Mouse (Mus musculus): Measurements from ENCODE around the gene Diras1. TPM values are rescaled to one million over a fixed set of nuclear protein-coding genes. Genes with fewer than 3 reads are reported as not detected.
A peak's percentile ranks its signal among the peaks of the same experiment; 100 is the strongest.
"Not testable (repeated sequence)": the region's sequence is repeated elsewhere in the genome, so short reads cannot be mapped to it uniquely, and the experiment has no call there.

Gene Diras1
- polyA plus RNA-seq (2014; fragmentation: Nextera tagmentation; extraction: Ambion mirVana), result 1.3 and 1.4 TPM in 2 replicates

DNA sequence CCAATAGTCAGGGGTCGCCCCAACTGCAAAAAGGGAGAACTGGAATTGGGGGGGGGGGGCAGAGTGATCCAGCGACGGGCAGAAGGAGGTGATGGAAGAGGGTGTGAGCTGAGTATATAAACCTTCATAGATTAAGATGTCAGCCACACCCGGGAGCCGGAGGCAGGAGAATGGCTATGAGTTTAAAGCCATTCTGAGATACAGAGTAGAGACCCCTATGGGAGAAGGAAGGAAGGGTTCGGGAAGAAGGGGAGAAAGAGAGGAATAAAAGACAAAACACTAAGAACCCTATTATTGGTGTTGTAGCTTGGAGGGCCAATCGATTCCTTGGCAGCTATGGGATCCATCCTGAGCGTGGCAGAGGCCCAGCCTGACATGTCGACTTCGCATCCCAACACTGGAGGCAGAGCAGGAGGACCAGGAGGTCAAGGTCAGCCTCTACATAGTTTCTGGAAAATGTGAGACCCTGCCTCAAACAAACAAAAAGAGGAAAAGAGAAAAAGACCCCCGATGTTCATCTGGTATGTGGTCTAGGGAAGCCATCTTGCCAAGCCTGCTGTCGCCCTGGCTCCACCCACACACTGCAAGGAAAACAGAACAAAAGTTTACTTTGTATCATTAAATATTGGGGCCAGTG is at the start of gene Diras1:
Gene Diras1, minus strand, starts transcription at position 24 of the 637 bp plus-strand sequence.
- H3K4me2 ChIP-seq (ENCODE audit: low read depth, low read length), result peak within 1 kb of the TSS; percentile 59
- no peaks in the 10 kb centered on the region; the same call in 1 of the 2 replicates for H3K36me3 ChIP-seq (replicated peaks; ENCODE audit: control insufficient read depth, insufficient read depth, low read depth, low read length)
- H3K4me3 ChIP-seq (ENCODE audit: low read depth, low read length), result peak within 1 kb of the TSS; percentile 29
- H3K9me3 ChIP-seq (replicated peaks; ENCODE audit: control insufficient read depth, low read length), result no peaks in the 10 kb centered on the region
- ATAC-seq (replicated peaks; ENCODE audit: insufficient number of reproducible peaks, low FRiP score, low TSS enrichment, low read depth) (no peak), DNase-seq (ENCODE audit: low spot score) (no peak)
- 50% methylated on average over 12 of the region's 12 CpGs for WGBS
- peaks cover 3% of the 10 kb centered on the region; the same call in 1 of the 2 replicates for H3K4me1 ChIP-seq (ENCODE audit: control insufficient read depth, insufficient read depth, low read length)
- peaks cover 22% of the 10 kb centered on the region for H3K27me3 ChIP-seq (ENCODE audit: control insufficient read depth, insufficient read depth, low read length)
- no peak within 1 kb of the TSS; the same call in 1 of the 2 replicates for H3K9ac ChIP-seq (replicated peaks; ENCODE audit: low read length)
- no peak within 1 kb of the TSS for H3K27ac ChIP-seq (replicated peaks; ENCODE audit: low read depth, low read length)

DNA sequence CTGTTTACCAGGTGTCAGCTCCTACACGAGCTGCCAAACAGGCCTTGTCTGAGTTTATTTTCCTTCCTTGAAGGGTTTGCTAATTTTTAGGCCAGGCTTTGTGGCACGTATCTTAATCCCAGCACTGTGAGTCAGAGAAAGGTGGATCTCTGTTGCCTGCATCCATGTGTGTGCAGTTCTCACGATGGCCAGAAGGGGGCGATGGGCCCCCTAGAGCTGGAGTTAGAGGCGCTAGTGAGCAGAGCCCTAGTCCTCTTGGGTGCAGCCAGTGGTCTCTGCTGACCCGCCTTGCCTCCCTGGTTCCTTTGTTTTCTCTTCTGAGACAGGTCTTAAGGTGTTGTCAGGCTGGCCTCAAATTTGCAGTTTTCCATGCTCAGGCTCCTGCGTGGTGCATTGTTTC is 48.0 kb upstream of the Diras1 start:
- Histone ChIP-seq H3K4me2 (ENCODE audit: low read depth, low read length) (no peak overlapping the region), H3K4me3 (ENCODE audit: low read depth, low read length) (no peak overlapping the region), H3K4me1 (ENCODE audit: control insufficient read depth, insufficient read depth, low read length) (peaks cover 3% of the 10 kb centered on the region; the same call in 1 of the 2 replicates), H3K36me3 (replicated peaks; ENCODE audit: control insufficient read depth, insufficient read depth, low read depth, low read length) (peaks cover 6% of the 10 kb centered on the region), H3K27ac (replicated peaks; ENCODE audit: low read depth, low read length) (no peak overlapping the region), H3K27me3 (ENCODE audit: control insufficient read depth, insufficient read depth, low read length) (no peaks in the 10 kb centered on the region), H3K9ac (replicated peaks; ENCODE audit: low read length) (no peak overlapping the region), H3K9me3 (replicated peaks; ENCODE audit: control insufficient read depth, low read length) (no peaks in the 10 kb centered on the region)
- DNase-seq (ENCODE audit: low spot score) (peak; percentile 5), ATAC-seq (replicated peaks; ENCODE audit: insufficient number of reproducible peaks, low FRiP score, low TSS enrichment, low read depth) (no peak)
- 64% methylated on average over 7 of the region's 7 CpGs for WGBS

DNA sequence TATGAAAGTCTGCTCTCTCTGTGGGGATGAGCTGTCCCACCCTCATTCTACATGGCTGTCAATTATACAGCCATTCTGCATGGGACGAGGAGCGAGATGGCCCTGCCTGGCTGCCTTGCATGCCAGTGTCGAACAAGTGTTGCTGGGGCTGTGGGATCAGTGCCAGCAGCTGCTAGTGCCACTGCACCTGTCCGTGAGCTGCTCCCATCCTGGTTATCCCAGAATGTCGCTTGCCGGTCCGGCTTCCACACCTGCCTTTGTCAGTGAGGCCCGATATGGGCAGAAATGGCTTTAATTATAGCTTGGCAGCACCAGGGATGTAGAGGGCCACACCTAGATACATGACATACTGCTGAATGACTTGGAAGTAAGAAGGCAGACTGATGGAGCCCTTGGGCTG is 46.8 kb upstream of the Diras1 start:
- H3K4me1 ChIP-seq (ENCODE audit: control insufficient read depth, insufficient read depth, low read length), result peaks cover 3% of the 10 kb centered on the region; the same call in 1 of the 2 replicates
- no peak overlapping the region for H3K27ac ChIP-seq (replicated peaks; ENCODE audit: low read depth, low read length)
- ATAC-seq (replicated peaks; ENCODE audit: insufficient number of reproducible peaks, low FRiP score, low TSS enrichment, low read depth) (no peak), DNase-seq (ENCODE audit: low spot score) (no peak)
- H3K36me3 ChIP-seq (replicated peaks; ENCODE audit: control insufficient read depth, insufficient read depth, low read depth, low read length), result peaks cover 6% of the 10 kb centered on the region; the same call in 1 of the 2 replicates
- H3K9ac ChIP-seq (replicated peaks; ENCODE audit: low read length), result no peak overlapping the region
- 93% methylated on average over 8 of the region's 8 CpGs for WGBS
- no peak overlapping the region for H3K4me2 ChIP-seq (ENCODE audit: low read depth, low read length)
- no peak overlapping the region for H3K4me3 ChIP-seq (ENCODE audit: low read depth, low read length)
- no peaks in the 10 kb centered on the region for H3K27me3 ChIP-seq (ENCODE audit: control insufficient read depth, insufficient read depth, low read length)
- H3K9me3 ChIP-seq (replicated peaks; ENCODE audit: control insufficient read depth, low read length), result no peaks in the 10 kb centered on the region

DNA sequence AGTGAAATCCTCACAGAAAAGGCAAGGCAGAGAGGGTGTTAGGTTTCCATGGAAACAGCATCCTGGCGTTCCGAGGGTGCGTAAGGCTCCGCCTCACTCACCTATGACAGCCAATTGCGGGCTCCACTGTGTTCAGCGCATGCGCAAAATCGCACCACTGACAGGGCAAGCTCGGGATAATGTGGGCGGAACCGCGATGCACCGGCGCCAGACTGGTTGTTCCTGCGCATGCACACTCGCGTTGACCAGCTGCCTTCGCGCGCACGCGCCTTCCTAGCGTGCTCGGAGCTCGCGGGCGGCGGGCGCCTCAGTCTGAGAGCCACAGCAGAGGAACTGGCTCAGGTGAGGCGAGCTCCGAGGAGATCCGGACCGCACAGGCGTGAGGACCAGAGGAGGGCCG is 44.4 kb upstream of the Diras1 start, which contains the start of gene Thop1:
Gene Thop1, plus strand, starts transcription at position 200 of the 400 bp plus-strand sequence.
- peak within 1 kb of the TSS; percentile 47 for H3K27ac ChIP-seq (replicated peaks; ENCODE audit: low read depth, low read length)
- DNase-seq (ENCODE audit: low spot score) (peak; percentile 99), ATAC-seq (replicated peaks; ENCODE audit: insufficient number of reproducible peaks, low FRiP score, low TSS enrichment, low read depth) (peak; percentile 90)
- H3K9ac ChIP-seq (replicated peaks; ENCODE audit: low read length), result peak within 1 kb of the TSS; percentile 84
- peaks cover 3% of the 10 kb centered on the region; the same call in 1 of the 2 replicates for H3K4me1 ChIP-seq (ENCODE audit: control insufficient read depth, insufficient read depth, low read length)
- under 1% methylated on average over 35 of the region's 35 CpGs for WGBS
- peak within 1 kb of the TSS; percentile 75 for H3K4me3 ChIP-seq (ENCODE audit: low read depth, low read length)
- no peaks in the 10 kb centered on the region for H3K27me3 ChIP-seq (ENCODE audit: control insufficient read depth, insufficient read depth, low read length)
- H3K36me3 ChIP-seq (replicated peaks; ENCODE audit: control insufficient read depth, insufficient read depth, low read depth, low read length), result peaks cover 6% of the 10 kb centered on the region; the same call in 1 of the 2 replicates
- H3K4me2 ChIP-seq (ENCODE audit: low read depth, low read length), result peak within 1 kb of the TSS; percentile 70
- no peaks in the 10 kb centered on the region for H3K9me3 ChIP-seq (replicated peaks; ENCODE audit: control insufficient read depth, low read length)

DNA sequence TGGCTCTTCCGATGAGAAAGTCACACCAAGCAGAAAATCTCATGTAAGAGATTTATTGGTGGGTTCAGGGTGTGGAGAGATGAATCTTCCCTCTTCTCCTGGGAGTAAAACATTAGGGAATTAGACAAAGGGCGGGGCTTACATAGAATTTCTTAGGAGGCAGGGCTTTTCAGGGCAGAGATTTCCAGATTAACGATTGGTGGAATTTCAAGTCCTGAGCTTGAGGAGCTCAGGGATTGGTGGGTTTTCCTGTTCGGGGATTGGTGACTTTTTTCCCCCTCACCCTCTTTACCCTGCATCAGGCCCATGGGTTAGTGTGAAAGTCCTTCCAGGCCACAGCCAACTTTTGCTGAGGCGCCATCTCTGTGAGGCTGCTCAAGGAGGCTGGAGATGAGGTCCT is 43.2 kb upstream of the Diras1 start:
- DNase-seq (ENCODE audit: low spot score), result no peak
- Histone ChIP-seq H3K4me3 (ENCODE audit: low read depth, low read length) (no peak overlapping the region), H3K9me3 (replicated peaks; ENCODE audit: control insufficient read depth, low read length) (no peaks in the 10 kb centered on the region), H3K9ac (replicated peaks; ENCODE audit: low read length) (no peak overlapping the region), H3K4me1 (ENCODE audit: control insufficient read depth, insufficient read depth, low read length) (peaks cover 3% of the 10 kb centered on the region; the same call in 1 of the 2 replicates), H3K27ac (replicated peaks; ENCODE audit: low read depth, low read length) (no peak overlapping the region), H3K27me3 (ENCODE audit: control insufficient read depth, insufficient read depth, low read length) (no peaks in the 10 kb centered on the region), H3K36me3 (replicated peaks; ENCODE audit: control insufficient read depth, insufficient read depth, low read depth, low read length) (peaks cover 6% of the 10 kb centered on the region; the same call in 1 of the 2 replicates), H3K4me2 (ENCODE audit: low read depth, low read length) (no peak overlapping the region)
- no peak for ATAC-seq (replicated peaks; ENCODE audit: insufficient number of reproducible peaks, low FRiP score, low TSS enrichment, low read depth)
- WGBS, result 74% methylated on average over 5 of the region's 5 CpGs

DNA sequence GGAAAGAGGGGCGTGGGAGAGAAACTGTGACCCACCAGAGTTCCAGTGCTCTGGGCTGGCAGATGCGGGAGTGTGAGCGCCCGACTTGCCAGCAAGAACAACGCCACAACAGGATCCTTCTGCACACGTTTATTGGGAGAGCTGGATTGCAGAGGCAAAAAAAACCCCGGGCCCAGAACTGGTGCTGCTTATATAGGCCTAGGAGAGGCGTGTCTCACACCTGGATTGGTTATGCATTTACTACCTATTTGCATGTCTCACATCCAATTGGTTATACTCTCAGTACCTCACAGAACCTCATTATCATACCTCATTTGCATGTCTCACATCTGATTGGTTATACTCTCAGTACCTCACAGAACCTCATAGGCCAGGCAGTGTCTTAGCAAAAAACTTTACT is 39.1 kb upstream of the Diras1 start:
- not testable (repeated sequence) for H3K27me3 ChIP-seq (ENCODE audit: control insufficient read depth, insufficient read depth, low read length); H3K4me2 ChIP-seq (ENCODE audit: low read depth, low read length); H3K36me3 ChIP-seq (replicated peaks; ENCODE audit: control insufficient read depth, insufficient read depth, low read depth, low read length); H3K9ac ChIP-seq (replicated peaks; ENCODE audit: low read length); H3K27ac ChIP-seq (replicated peaks; ENCODE audit: low read depth, low read length); H3K9me3 ChIP-seq (replicated peaks; ENCODE audit: control insufficient read depth, low read length); H3K4me3 ChIP-seq (ENCODE audit: low read depth, low read length); ATAC-seq (replicated peaks; ENCODE audit: insufficient number of reproducible peaks, low FRiP score, low TSS enrichment, low read depth); DNase-seq (ENCODE audit: low spot score); H3K4me1 ChIP-seq (ENCODE audit: control insufficient read depth, insufficient read depth, low read length)
- WGBS, result 88% methylated on average over 8 of the region's 8 CpGs

DNA sequence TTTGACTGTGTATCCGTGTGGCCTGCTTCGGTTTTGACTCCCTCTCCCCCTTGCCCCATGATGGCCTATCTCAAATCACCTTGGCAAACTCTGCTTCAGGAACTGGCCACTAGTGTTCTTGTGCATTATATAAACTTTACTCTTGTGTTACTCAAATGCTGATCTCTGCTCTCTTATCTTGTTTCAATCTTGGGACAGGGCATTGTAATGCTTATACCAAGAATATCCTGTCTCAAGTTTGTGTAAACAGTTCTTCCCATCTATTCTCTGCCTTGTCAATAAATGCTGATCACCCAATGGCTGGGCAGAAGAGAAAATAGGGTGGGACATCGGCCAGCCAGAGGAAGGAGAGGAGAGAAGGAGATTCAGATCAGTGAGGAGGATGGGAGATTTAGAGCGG is 37.2 kb upstream of the Diras1 start:
- no peak overlapping the region for H3K4me2 ChIP-seq (ENCODE audit: low read depth, low read length)
- no peak overlapping the region for H3K4me3 ChIP-seq (ENCODE audit: low read depth, low read length)
- 54% methylated on average over 4 of the region's 4 CpGs for WGBS

More for the DNA sequence above, 37.2 kb upstream of the Diras1 start:
- Histone ChIP-seq H3K27me3 (ENCODE audit: control insufficient read depth, insufficient read depth, low read length) (no peaks in the 10 kb centered on the region), H3K9ac (replicated peaks; ENCODE audit: low read length) (no peak overlapping the region), H3K9me3 (replicated peaks; ENCODE audit: control insufficient read depth, low read length) (no peaks in the 10 kb centered on the region), H3K27ac (replicated peaks; ENCODE audit: low read depth, low read length) (no peak overlapping the region), H3K4me1 (ENCODE audit: control insufficient read depth, insufficient read depth, low read length) (peaks cover 2% of the 10 kb centered on the region; the same call in 1 of the 2 replicates), H3K36me3 (replicated peaks; ENCODE audit: control insufficient read depth, insufficient read depth, low read depth, low read length) (no peaks in the 10 kb centered on the region)
- ATAC-seq (replicated peaks; ENCODE audit: insufficient number of reproducible peaks, low FRiP score, low TSS enrichment, low read depth) (no peak), DNase-seq (ENCODE audit: low spot score) (no peak)

Data from embryonic facial prominence, embryonic 11.5 days (tissue).